Mouse (Mus musculus) hindbrain, embryonic 16.5 days (tissue): ENCODE data around the gene 2310022A10Rik. TPM values are rescaled to one million over a fixed set of nuclear protein-coding genes. Genes with fewer than 3 reads are reported as not detected.

Experiments
- ATAC-seq: fragments of 200-750 bp; cut with Nextera tagmentation; 2 replicates; pipeline ENCODE4 v1.8.0; 2017; ENCODE audit warnings: moderate TSS enrichment, moderate library complexity
- H3K27ac ChIP-seq: fragments of 300-500 bp; sonication (generic); 2 replicates; pipeline ENCODE4 v1.5.1; 2014; ENCODE audit warnings: low read depth, mild to moderate bottlenecking, control low read depth, low read length, moderate library complexity
- H3K27me3 ChIP-seq: fragments of 300-500 bp; sonication (generic); replicated peaks from 2 replicates; pipeline ENCODE4 v1.6.1; 2014; ENCODE audit warnings: low read length; ENCODE audit not compliant: control insufficient read depth, insufficient read depth
- H3K36me3 ChIP-seq: fragments of 300-500 bp; sonication (generic); 2 replicates; pipeline ENCODE4 v1.6.1; 2014; ENCODE audit warnings: mild to moderate bottlenecking, low read length, moderate library complexity, mixed read lengths; ENCODE audit not compliant: control insufficient read depth, insufficient read depth
- H3K4me1 ChIP-seq: fragments of 300-500 bp; sonication (generic); 2 replicates; pipeline ENCODE4 v1.6.1; 2014; ENCODE audit warnings: low read depth, low read length; ENCODE audit not compliant: control insufficient read depth, insufficient read depth
- H3K4me2 ChIP-seq: fragments of 300-500 bp; sonication (generic); 2 replicates; pipeline ENCODE4 v1.6.1; 2014; ENCODE audit warnings: mild to moderate bottlenecking, low read length, control low read depth, moderate library complexity
- H3K4me3 ChIP-seq: fragments of 300-500 bp; sonication (generic); 2 replicates; pipeline ENCODE4 v1.5.1; 2014; ENCODE audit warnings: mild to moderate bottlenecking, low read length, control low read depth, moderate library complexity
- H3K9ac ChIP-seq: fragments of 300-500 bp; sonication (generic); 2 replicates; pipeline ENCODE4 v1.6.1; 2014; ENCODE audit warnings: low read depth, mild to moderate bottlenecking, control low read depth, low read length, moderate library complexity
- H3K9me3 ChIP-seq: fragments of 300-500 bp; sonication (generic); 2 replicates; pipeline ENCODE4 v1.6.1; 2014; ENCODE audit warnings: mild to moderate bottlenecking, low read length, moderate library complexity; ENCODE audit not compliant: control insufficient read depth
- WGBS: fragments of 180-500 bp; shearing (Covaris S2); extraction: QIAGEN DNeasy Blood & Tissue Kit; methylation state at CpG from one replicate; pipeline ENCODE4 v1.1.7; 2014; 5-methylcytosine and 5-hydroxymethylcytosine counted together
- polyA plus RNA-seq: library from polyadenylated mRNA; unstranded; fragments of >200 nt; fragmentation: Nextera tagmentation; extraction: Ambion mirVana; gene quantifications from 2 replicates; pipeline ENCODE4 v1.2.1, GENCODE M21; 2015

The 2310022A10Rik gene
- polyA plus RNA-seq, 1 experiment from 2014 or later = 33.7 TPM

GRCm38 (mm10) chr7:27537998-27538397 is 15.0 kb upstream of the 2310022A10Rik start:
- ATAC-seq = no peak

GRCm38 (mm10) chr7:27538797-27539196 is 14.2 kb upstream of the 2310022A10Rik start:
- no peaks in the 10 kb centered on the region for H3K27me3 ChIP-seq
- H3K4me3 ChIP-seq = no peak overlapping the region
- no peak overlapping the region for H3K27ac ChIP-seq
- H3K4me2 ChIP-seq = no peak overlapping the region
- 94% methylated on average over 2 of the region's 2 CpGs for WGBS
- peaks cover 32% of the 10 kb centered on the region for H3K36me3 ChIP-seq
- no peaks in the 10 kb centered on the region for H3K9me3 ChIP-seq
- H3K4me1 ChIP-seq = peaks cover 7% of the 10 kb centered on the region
- H3K9ac ChIP-seq = no peak overlapping the region
- no peak for ATAC-seq

More at GRCm38 (mm10) chr7:27537998-27538397, 15.0 kb upstream of the 2310022A10Rik start:
- H3K27ac ChIP-seq = no peak overlapping the region
- H3K27me3 ChIP-seq = no peaks in the 10 kb centered on the region
- WGBS = 95% methylated on average over 8 of the region's 8 CpGs
- H3K4me2 ChIP-seq = no peak overlapping the region
- H3K4me1 ChIP-seq = peaks cover 7% of the 10 kb centered on the region
- no peak overlapping the region for H3K9ac ChIP-seq
- H3K4me3 ChIP-seq = no peak overlapping the region
- H3K36me3 ChIP-seq = peaks cover 35% of the 10 kb centered on the region
- no peaks in the 10 kb centered on the region for H3K9me3 ChIP-seq

- H3K9ac ChIP-seq = no peak overlapping the region
- H3K4me1 ChIP-seq = peaks cover 7% of the 10 kb centered on the region
- H3K27me3 ChIP-seq = no peaks in the 10 kb centered on the region
- H3K36me3 ChIP-seq = peaks cover 27% of the 10 kb centered on the region
- H3K9me3 ChIP-seq = no peaks in the 10 kb centered on the region
- H3K27ac ChIP-seq = no peak overlapping the region
- H3K4me2 ChIP-seq = no peak overlapping the region
- ATAC-seq = no peak
- 89% methylated on average over 2 of the region's 2 CpGs for WGBS
- no peak overlapping the region for H3K4me3 ChIP-seq
Measured at GRCm38 (mm10) chr7:27540521-27540920, 12.5 kb upstream of the 2310022A10Rik start.

- Histone ChIP-seq H3K4me2 (no peak overlapping the region), H3K4me3 (no peak overlapping the region)
Measured at GRCm38 (mm10) chr7:27540935-27541334, 12.1 kb upstream of the 2310022A10Rik start.

GRCm38 (mm10) chr7:27541431-27541830 is 11.6 kb upstream of the 2310022A10Rik start:
- peak overlapping the region; percentile 50 for H3K9ac ChIP-seq
- WGBS = 57% methylated on average over 16 of the region's 16 CpGs
- no peaks in the 10 kb centered on the region for H3K27me3 ChIP-seq
- peaks cover 7% of the 10 kb centered on the region for H3K4me1 ChIP-seq
- H3K4me3 ChIP-seq = peak overlapping the region; percentile 61
- no peak overlapping the region for H3K27ac ChIP-seq
- peak overlapping the region; percentile 71 for H3K4me2 ChIP-seq
- H3K36me3 ChIP-seq = peaks cover 18% of the 10 kb centered on the region
- H3K9me3 ChIP-seq = no peaks in the 10 kb centered on the region
- ATAC-seq = peak; percentile 66

More at GRCm38 (mm10) chr7:27540935-27541334, 12.1 kb upstream of the 2310022A10Rik start:
- WGBS = 88% methylated on average over 6 of the region's 6 CpGs
- H3K36me3 ChIP-seq = peaks cover 23% of the 10 kb centered on the region
- no peak overlapping the region for H3K9ac ChIP-seq
- no peak for ATAC-seq
- no peaks in the 10 kb centered on the region for H3K9me3 ChIP-seq
- H3K27ac ChIP-seq = no peak overlapping the region
- no peaks in the 10 kb centered on the region for H3K27me3 ChIP-seq
- peaks cover 7% of the 10 kb centered on the region for H3K4me1 ChIP-seq

- Histone ChIP-seq H3K4me1 (peaks cover 7% of the 10 kb centered on the region), H3K9ac (peak overlapping the region; percentile 71), H3K4me3 (peak overlapping the region; percentile 61), H3K4me2 (peak overlapping the region; percentile 71), H3K36me3 (peaks cover 13% of the 10 kb centered on the region), H3K9me3 (no peaks in the 10 kb centered on the region), H3K27me3 (no peaks in the 10 kb centered on the region), H3K27ac (no peak overlapping the region)
- ATAC-seq = no peak
- WGBS = 65% methylated on average over 5 of the region's 5 CpGs
Measured at GRCm38 (mm10) chr7:27541922-27542321, 11.1 kb upstream of the 2310022A10Rik start.

GRCm38 (mm10) chr7:27542392-27543033 is 10.5 kb upstream of the 2310022A10Rik start:
- Histone ChIP-seq H3K4me3 (peak overlapping the region; percentile 61), H3K4me1 (peaks cover 7% of the 10 kb centered on the region), H3K9ac (peak overlapping the region; percentile 71), H3K36me3 (peaks cover 7% of the 10 kb centered on the region), H3K4me2 (peak overlapping the region; percentile 71), H3K27ac (no peak overlapping the region; the same call in 1 of the 2 replicates), H3K27me3 (no peaks in the 10 kb centered on the region), H3K9me3 (no peaks in the 10 kb centered on the region)
- ATAC-seq = peak; percentile 96
- 2% methylated on average over 30 of the region's 30 CpGs for WGBS

- Histone ChIP-seq H3K9me3 (no peaks in the 10 kb centered on the region), H3K27ac (no peak overlapping the region), H3K4me1 (peaks cover 7% of the 10 kb centered on the region), H3K9ac (peak overlapping the region; percentile 71), H3K4me3 (peak overlapping the region; percentile 61), H3K4me2 (peak overlapping the region; percentile 71), H3K36me3 (peaks cover 6% of the 10 kb centered on the region), H3K27me3 (no peaks in the 10 kb centered on the region)
- 46% methylated on average over 6 of the region's 6 CpGs for WGBS
- ATAC-seq = no peak; the same call in 1 of the 2 replicates
Measured at GRCm38 (mm10) chr7:27543065-27543464, 10.0 kb upstream of the 2310022A10Rik start.

- no peak overlapping the region for H3K27ac ChIP-seq
- no peak overlapping the region for H3K9ac ChIP-seq
- H3K4me3 ChIP-seq = no peak overlapping the region
- peaks cover 7% of the 10 kb centered on the region for H3K4me1 ChIP-seq
- H3K4me2 ChIP-seq = no peak overlapping the region
- ATAC-seq = no peak
- H3K27me3 ChIP-seq = no peaks in the 10 kb centered on the region
- peaks cover 6% of the 10 kb centered on the region for H3K36me3 ChIP-seq
- 91% methylated on average over 4 of the region's 4 CpGs for WGBS
- no peaks in the 10 kb centered on the region for H3K9me3 ChIP-seq
Measured at GRCm38 (mm10) chr7:27543851-27544250, 9.2 kb upstream of the 2310022A10Rik start.
